Mouse (Mus musculus) cerebellum, adult 9-11 months (tissue): ENCODE results near the gene Hcrt.

ENCODE experiments used
- DNase-seq: peaks from one replicate; pipeline ENCODE4 v3.0.0; 2022

Hcrt gene

DNA sequence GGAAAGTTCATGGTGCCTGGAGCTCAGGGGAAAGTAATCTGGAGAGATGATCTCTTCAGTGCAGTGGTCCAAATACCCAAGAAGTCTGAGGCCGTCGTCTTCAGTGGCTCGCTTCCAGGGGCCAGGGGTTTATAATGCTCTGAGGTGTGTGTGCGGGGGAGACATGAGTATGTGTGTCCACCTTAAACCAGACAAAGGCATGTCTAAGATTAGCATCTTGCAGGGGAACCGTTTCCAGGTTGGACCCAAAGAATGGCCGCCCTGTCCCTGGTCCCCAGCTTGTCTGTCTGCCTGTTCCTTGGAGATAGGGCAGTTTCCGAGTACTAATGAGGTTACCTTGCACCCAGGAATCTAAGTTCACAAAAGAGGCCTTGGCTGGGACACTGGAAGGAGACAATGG is at the start of gene Hcrt:
Gene Hcrt (minus strand): TSS at position 101 of the 400 bp plus-strand sequence.
- no peak for DNase-seq

DNA sequence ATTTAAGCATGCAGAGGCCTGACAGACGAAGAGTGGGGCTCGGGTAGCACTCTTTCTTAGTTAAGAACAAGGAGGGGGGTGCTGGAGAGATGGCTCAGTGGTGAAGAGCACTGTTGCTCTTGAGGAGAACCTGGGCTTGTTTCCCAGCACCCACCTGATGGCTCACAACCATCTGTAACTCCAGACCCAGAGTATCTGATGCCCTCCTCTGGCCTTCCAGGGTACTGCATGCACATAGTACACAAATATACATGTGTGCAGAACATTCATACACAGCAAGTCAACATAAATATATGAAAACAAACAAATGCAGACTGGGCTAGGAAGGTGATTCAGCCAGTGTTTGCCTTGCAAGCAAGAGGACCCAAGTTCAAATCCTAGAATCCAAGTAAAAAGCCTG is 48.4 kb upstream of the Hcrt start:
- DNase-seq: no peak

DNA sequence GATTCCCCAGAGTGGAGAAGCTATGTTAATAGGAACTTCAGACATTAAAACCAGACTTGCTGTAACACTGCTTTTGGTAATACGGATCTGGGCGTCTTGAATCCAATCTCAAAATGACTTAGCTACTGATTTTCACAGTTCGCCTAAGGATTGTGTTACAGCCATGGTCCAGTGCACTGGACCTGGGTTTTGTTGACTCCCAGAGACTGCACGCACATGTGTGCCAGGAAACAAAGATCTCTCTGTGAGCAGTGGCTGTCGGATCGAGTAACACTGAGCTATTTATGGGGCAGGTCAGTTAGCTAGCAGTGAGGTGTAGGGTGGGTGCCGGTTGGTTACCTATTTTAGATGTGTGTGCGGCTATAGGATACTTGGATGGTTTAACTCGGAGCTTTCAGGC is 47.8 kb upstream of the Hcrt start:
- no peak for DNase-seq

DNA sequence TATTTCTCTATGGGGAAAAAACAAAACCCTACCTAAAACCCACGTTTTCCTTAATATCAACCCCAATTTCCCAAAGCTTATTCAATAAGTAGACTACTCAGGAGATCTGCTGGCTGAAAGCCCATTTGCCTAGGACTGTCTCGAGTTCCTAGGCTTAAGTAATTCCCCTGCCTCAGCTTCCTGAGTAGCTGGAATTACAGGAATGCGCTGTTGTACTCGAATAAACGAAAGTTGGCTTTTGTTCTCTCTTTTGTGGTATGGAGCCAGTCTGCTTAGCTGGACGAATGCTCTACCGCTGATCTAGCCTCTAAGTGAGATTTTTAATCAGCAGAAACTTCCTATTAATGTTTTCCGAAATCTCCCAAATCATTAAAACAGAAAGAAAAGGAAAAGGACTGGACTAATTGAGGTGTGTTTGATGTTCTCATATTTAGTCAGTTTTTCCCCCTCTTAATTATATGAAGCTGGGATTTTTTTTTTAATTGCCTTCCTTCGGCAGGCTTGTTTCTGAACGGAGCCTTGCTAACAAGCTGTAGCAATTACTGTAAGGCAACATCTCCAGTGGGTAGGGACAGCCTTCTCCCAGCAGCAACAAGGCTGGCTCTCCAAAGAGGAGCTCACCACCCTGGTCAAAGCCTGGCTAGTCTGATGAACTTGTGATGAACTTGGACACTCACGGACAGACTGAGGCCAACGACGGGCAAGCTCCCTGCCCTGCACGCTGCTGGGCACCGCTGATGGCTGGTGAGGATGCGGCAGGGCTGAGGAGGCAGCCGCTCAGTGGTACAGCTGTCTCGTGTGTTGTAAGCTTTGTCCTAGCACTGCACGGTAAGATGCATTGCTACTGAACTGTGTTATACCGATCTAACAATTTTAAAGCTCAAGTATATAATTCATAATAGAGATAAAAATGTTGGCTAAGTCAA is 43.9 kb upstream of the Hcrt start:
- DNase-seq: no peak

DNA sequence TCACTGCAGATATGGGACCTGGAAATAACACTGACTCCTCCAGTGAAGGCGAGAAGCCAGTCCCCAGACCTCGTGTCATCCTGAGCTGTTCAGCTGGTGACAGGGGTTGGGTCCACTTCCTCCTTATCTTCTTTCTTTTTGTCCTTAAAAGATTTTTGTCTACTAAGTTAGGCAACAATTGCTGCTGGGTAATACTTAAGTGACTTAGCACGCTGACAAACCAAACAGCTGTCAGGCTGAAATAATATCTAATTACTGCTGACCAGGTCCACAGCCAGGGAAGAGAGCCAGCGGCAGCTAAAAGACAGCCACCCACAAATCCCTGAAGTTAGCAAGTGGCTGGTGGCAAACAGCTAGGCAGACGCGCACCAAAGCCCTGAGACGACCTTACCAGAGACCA is 42.8 kb upstream of the Hcrt start:
- no peak for DNase-seq

DNA sequence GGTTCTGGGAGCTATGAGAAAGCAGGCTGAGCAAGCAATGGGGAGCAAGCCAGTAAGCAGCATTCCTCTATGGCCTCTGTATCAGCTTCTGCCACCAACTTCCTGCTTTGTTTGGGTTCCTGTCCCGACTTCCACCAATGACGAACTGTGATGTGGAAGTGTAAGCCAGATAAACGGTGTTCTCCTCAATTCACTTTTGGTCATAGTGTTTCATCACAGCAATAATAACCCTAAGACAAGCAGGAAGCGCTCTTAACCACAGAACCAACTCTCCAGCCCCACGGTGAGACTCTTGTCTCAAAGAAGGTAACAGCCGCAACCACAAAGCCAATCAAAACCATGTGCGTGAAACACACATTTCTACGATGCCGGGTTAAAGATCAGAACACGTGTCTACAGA is 41.7 kb upstream of the Hcrt start:
- no peak for DNase-seq

DNA sequence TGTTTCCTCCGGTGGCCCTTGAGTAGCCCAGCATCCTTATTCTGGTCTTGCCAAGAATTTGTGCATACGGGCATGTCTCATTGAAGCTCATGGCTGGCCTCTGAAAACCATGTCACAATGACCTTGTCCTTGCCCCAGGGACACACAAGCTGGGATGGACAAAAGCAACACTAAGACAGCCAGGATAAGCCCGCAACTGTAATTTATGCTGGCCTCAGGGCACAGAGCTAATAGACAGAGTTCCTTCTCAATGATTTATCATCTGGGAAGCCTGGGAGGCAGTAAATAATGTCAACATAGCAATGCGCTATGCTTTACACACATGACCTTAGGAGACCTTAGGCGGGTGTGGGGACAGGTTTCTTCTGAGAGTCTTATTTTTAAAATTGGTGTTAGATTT is 36.7 kb upstream of the Hcrt start:
- DNase-seq: no peak

DNA sequence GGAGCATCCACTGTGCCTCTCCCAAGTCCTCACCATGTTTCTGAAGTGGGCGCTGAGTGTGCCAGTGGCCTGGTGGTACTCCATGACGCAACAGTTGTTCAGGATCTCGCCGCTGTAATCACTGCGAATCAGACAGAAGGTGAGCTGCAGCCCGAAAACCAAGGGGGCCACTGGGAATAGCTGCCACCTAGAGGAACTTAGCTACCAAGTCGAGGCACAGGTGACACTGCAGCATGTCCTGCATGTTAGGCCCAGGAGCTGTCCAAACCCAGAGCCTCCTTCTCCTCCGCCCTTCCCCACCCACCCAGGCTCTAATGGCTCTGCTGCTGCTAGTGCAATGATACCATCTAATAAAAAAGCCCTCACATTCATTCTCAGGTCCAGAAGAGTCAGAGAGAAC is 33.9 kb upstream of the Hcrt start:
- DNase-seq: no peak

DNA sequence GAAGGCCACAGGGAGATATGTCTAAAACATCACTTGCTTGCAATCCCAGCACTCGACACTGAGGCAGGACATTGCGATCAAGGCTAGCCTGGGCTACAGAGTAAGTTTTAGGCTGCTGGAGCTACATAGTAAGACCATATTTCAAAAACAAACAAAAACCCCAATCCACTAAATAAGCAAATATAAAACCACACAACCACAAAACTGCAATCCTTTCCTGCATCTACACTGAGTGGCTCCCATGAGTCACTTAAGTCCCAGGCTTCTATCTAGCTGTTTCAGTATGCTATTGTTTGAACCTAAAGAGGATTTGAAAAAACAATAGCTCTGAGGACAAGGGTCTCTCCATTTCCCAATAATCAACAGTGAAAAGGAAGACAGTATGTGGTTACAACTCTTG is 32.7 kb upstream of the Hcrt start:
- no peak for DNase-seq

DNA sequence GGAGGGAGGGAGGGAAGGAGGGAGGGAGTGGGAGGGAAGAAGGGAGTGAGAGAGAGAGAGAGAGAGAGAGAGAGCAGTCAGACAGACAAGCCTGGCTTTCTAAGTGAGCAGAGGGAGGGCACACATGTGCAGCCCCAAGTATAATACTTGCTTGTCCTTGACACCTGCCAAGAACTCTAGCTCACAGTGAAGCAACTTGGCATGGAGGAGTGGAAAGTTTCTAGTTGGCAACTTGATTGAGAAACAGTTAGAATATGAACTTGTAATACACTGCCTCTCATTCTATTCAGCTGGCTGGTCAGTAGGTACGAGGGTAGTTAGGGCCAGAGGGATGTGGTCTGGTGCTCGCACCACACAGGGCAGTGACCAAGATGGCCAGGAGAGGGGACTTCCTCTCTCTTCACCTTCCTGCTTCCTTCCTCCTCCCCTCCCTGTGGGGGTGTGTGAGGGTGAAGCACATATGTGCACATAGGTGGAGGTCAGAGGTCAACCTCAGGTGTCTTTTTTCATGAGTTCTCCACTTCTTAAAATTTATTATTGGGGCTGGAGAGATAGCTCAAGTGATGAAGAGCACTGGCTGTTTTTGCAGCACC is 28.8 kb upstream of the Hcrt start:
- DNase-seq: no peak

DNA sequence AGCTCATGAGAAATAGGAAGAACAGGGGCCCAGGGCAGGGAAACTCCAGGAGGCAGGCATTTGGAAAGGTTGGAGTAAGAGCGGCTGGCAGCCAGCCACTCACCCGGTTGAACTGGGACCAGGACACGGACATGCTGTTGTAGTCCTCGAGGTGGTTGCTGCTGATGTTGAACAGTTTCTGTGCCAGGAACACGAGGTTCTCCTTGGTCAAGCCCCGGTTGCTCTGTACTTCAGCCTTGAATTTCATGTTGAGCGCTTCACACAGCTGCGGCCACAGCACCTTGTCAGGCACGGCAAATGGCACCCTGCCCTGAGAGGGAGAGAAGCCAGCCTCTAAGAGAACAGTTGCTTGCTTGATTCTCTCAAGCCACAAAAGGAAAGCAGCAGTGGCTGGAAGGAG is 27.9 kb upstream of the Hcrt start:
- peak; percentile 73 for DNase-seq

DNA sequence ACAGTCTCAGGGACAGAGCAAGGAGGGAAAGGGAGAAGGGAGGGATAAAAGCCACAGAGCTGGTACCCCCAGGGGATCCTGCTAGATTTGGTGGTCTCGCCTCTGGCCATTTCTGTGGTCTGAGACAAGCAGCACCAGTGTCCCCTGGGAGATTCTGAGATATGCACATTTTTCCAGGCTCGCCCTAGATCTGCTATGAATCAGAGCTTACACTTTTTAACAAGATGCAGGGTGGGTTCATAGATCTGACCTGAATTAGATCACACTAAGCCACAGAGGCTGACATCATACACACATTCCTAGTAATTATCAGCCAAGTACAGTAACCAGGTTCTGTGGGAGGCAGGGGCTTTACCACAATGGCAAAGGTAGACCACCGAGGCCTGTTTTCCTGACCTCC is 27.0 kb upstream of the Hcrt start:
- no peak for DNase-seq

DNA sequence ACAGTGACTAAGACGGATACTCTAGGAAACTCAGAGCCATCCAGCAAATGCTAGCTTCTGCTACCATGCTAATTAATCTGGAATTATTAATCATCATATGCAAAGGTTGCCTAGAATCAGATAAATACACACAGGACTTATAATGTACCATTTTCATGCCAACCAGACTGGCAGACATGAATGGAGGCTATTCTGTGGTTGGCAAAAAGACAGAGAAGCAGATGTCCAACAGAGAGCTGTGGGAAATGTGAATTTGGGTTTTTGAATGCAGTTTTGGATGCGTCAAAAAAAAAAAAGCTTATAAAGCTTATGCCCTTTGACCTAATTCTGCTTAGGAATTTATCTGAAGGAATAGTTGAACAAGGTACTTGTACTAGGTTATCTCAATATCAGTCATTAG is 23.0 kb upstream of the Hcrt start:
- no peak for DNase-seq

DNA sequence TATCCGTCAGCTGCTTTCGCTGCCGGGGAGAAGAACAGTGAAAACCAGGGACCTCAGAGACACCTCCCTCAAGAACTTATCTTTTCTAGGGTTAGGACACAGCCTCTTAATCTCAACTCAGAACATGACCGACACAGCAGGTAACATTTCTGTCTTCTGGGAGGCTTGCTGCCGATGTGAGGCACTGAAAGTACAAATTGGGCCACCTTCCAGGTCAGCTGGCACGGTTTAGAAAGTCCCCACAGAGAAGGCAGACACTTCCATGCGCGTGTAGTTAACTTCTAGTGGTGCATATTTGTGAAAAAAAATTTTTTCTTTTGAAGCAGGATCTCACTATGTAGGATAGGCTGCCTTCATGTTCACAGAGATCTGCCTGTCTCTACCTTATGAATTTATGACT is 21.6 kb upstream of the Hcrt start:
- no peak for DNase-seq

DNA sequence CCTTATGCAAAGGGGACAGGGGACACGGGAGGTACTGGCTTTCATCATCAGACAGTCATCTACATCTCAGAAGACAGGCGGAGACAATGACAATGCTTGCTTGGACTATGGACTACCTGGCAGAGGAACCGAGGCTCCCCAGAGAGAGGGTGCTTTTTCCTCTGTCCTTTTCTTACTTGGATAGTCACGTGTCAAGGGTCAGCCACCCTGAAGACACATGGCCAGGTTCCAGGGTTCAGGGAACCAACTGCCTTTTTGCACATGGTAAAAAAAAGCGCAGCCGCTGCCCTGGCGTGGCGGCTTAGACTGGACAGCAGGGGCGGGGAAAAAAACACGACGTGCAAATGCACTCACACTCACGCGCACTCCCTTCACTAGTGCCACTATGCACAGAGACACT is 19.8 kb upstream of the Hcrt start:
- DNase-seq: no peak

DNA sequence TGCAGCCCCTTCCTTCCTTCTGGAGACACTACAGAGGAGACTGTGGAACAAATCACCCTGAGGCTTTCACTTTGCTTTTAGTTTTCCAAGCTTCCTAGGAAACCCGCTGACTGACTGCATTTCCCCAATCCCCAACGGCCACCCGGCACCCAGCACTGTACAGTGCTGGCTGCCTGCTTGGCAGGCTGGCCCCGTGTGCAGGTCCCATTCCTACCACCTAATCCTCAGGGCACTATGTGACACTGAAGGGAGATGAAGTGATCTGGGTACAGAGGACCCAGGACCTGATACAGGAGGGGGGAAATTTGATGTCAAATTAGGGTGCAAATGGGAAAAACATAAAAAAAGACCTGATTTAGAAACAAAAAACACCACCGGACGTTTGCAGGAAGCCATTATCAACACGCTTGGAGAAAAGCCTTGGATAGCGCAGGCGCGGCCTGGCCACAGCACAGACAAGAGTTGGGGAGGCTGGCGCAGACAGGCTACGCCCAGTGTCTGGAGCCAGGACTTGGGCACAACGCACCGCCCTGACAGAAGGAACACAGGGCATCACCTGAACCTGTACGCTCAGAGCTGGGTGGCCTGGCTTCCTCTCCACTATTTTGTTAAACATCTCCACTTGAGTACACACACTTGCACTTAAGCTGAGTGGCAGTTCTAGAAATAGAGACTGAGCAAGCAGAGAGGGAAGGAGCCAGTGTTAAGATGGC is 19.2 kb upstream of the Hcrt start:
- no peak for DNase-seq

DNA sequence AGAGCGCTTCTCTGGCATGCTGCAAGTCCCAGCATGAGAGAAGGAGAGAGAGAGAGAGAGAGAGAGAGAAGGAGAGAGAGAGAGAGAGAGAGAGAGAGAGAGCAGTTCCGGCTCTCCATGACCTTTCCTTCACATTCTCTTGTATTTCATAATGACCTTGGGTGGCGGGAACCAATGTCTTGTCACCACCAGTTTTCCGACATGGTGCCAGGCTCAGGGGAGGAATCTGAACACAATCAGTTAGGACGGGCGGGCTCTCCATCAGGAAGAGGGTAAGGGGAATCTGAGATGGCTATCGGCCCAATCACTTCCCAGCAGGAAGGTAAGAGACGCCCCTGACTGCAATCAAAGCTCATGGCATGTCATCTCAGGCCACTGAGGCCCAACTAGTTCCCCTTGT is 17.5 kb upstream of the Hcrt start:
- no peak for DNase-seq

DNA sequence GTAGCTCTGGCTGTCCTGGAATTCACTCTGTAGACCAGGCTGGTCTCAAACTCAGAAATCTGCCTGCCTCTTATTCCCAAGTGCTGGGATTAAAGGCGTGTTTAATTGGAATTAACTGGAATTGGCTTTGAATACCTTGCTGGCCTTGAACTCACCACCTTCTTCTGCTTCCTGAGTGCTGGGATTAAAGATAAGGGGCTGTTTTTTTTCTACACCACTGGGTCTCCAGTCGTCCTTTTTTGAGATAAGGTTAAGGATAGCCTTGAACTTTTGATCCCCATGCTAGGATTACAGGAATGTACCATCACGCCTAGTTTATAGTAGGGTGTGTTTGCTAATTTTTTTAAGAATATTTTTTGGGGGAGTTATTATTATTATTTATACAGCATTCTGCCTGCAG is 15.3 kb upstream of the Hcrt start:
- DNase-seq: no peak

DNA sequence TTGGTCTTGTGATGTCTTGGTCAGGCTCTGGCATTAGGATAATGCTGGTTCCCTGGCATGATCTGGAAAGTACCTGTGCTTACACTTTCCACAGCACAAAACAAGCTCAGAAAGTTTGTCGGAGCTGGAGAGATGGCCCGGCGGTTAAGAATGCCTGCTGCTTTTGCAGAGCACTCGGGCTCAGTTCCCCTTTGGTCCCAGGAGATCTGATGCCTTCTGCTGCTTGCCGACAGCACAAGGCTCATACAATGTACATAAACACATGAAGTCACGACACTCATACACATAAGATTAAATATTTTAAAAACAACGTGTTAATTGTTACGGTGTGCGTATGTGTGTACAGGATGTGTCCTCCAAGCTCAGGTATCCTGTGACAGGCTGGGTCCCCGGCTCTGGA is 13.2 kb upstream of the Hcrt start:
- no peak for DNase-seq

DNA sequence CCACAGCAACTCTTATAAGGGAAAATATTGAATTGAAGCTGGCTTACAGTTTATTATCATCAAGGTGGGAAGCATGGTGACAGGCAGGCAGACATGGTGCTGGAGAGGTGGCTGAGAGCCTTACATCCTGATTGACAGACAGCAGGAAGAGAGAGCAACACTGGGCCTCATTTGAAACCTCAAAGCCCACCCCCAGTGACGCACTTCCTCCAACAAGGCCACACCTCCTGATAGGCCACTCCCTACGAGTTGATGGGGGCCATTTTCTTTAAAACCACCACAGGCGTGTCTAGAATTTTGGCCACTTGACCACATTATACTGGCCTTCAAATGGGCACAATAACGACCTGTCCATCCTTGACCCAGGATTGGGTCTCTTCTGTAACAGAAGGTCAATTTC is 11.5 kb upstream of the Hcrt start:
- DNase-seq: no peak

DNA sequence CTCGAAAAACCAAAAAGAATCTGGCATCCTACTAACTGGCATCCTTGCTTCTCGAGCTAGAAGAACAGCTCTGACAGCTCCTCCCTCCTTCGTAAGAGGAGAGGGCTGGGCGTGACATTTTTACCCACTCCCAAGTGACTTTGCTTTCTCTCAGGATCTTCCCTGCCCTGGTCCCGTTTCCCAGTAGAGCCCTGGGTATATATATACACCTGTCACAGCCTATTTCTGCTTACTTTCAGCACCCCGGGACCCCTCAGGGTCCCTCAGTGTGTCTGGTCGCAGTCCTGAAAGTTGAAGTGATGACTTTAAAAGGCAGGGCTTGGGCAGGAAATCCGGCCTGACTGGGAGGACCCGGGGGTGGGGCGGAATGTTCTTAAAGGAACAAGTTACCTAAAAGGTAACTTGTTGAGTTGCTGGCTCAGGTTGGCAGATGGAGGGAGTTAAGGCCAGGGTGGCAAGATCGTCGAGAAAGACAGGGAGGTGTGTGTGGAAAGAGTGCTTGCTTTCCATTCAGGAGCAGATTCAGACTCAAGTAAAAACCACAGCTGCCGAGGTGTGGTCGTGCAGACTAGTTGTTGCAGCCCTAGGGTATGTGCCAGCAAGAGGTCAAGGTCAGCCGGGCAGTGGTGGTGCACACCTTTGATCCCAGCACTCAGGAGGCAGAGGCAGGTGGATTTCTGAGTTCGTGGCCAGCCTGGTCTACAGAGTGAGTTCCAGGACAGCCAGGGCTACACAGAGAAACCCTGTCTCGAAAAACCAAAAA is 8.1 kb upstream of the Hcrt start, which contains the start of gene Ghdc:
Gene Ghdc (minus strand): TSS at position 312 of the 763 bp plus-strand sequence.
- DNase-seq: peak; percentile 69

DNA sequence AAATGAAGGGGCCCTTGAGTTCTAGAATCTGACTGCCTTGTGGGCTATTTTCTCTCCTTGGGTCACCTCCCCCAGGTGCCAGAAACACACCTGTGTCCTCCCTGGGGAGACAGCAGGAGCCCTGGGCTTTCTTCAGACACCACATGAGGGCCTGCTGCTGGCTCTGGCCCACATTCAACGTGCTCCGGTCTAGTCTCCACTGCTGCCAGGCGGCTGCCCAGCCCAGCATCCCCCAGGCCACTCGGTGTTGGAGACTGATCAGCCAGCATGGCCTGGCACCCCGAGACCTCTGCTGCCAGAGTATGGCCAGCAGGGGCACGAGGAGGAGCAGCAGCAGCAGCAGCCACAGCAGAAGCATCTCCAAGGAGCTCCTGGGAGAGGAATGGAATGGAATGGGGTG is 7.2 kb upstream of the Hcrt start:
- peak; percentile 55 for DNase-seq

DNA sequence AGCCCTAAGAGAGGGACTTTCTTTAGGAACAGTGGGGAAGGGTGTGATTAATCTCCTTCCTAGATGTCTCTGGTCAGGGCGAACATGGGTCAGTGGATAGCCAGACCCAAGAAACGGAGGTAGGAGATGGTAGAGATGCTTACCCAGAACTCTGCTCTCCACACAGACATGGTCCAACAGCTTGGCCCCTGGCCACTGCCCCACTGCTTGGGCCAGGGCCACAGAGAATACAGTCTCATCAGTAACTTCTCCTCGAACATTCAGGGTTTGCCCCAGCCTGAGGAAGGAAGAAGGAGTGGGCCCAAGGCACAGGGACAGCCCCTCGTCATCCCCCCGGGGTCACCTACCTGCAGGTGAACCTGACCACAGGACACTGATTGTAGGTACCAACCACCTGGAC is 5.1 kb upstream of the Hcrt start:
- DNase-seq: no peak
